Mouse (Mus musculus): ENCODE data around the gene Prss54.

GRCm38 (mm10) chr8:95528750-95529310, 47.3 kb downstream of the Prss54 start:
- no peak; the same call in 1 of the 2 replicates for TF ChIP-seq CTCF (IDR thresholded peaks at IDR 0.05)
- TF ChIP-seq EP300 (IDR thresholded peaks at IDR 0.05), result no peak
